Mouse (Mus musculus) bone marrow macrophage, adult 2 months (primary cell): ENCODE results near the gene Epha8. TPM values are rescaled to one million over a fixed set of nuclear protein-coding genes. Genes with fewer than 3 reads are reported as not detected.

Source experiments
- H3K27ac ChIP-seq: 2 replicates; pipeline ENCODE4 v1.5.1; 2012; ENCODE audit warnings: low read depth, low read length; ENCODE audit not compliant: insufficient read depth
- H3K4me1 ChIP-seq: 2 replicates; pipeline ENCODE4 v1.6.1; 2012; ENCODE audit warnings: low read length; ENCODE audit not compliant: control insufficient read depth, insufficient read depth
- H3K4me3 ChIP-seq: 2 replicates; pipeline ENCODE4 v1.5.1; 2012; ENCODE audit warnings: mild to moderate bottlenecking, low read length, moderate library complexity; ENCODE audit not compliant: insufficient read depth
- CTCF ChIP-seq: IDR thresholded peaks from 2 replicates; pipeline ENCODE4 v1.5.1; 2012; ENCODE audit warnings: low read depth, mild to moderate bottlenecking, low read length, moderate library complexity
- POLR2A ChIP-seq: IDR thresholded peaks from 2 replicates; pipeline ENCODE4 v1.6.1; 2012; ENCODE audit warnings: mild to moderate bottlenecking, low read depth, low read length, borderline replicate concordance
- polyA plus RNA-seq: library from polyadenylated mRNA; stranded (reverse); fragments of >200 nt; gene quantifications from 2 replicates; pipeline ENCODE4 v1.2.4, GENCODE M21; 2012; ENCODE audit not compliant: missing spikeins, insufficient read depth, insufficient read length

The Epha8 gene
- polyA plus RNA-seq, 1 experiment = not detected

- TF ChIP-seq CTCF = no peak
- TF ChIP-seq POLR2A = no peak
- Histone ChIP-seq H3K4me1 (no peaks in the 10 kb centered on the region), H3K27ac (no peak overlapping the region), H3K4me3 (no peak overlapping the region)
These were observed 43.8 kb downstream of the Epha8 start for GRCm38 (mm10) chr4:136912841-136913240.

- no peaks in the 10 kb centered on the region for H3K4me1 ChIP-seq
- TF ChIP-seq POLR2A = no peak
- no peak for TF ChIP-seq CTCF
- H3K4me3 ChIP-seq = no peak overlapping the region
- no peak overlapping the region for H3K27ac ChIP-seq
These were observed 44.8 kb downstream of the Epha8 start for GRCm38 (mm10) chr4:136911804-136912203.

- H3K4me1 ChIP-seq = no peaks in the 10 kb centered on the region
- no peak overlapping the region for H3K4me3 ChIP-seq
- no peak overlapping the region for H3K27ac ChIP-seq
- no peak for TF ChIP-seq POLR2A
- TF ChIP-seq CTCF = no peak
These were observed 45.4 kb downstream of the Epha8 start for GRCm38 (mm10) chr4:136911211-136911646.

GRCm38 (mm10) chr4:136907809-136908208 is 48.8 kb downstream of the Epha8 start:
- TF ChIP-seq CTCF = no peak
- Histone ChIP-seq H3K27ac (no peak overlapping the region), H3K4me1 (no peaks in the 10 kb centered on the region), H3K4me3 (no peak overlapping the region)

- H3K4me3 ChIP-seq = no peak overlapping the region
- H3K27ac ChIP-seq = no peak overlapping the region
- H3K4me1 ChIP-seq = no peaks in the 10 kb centered on the region
- TF ChIP-seq POLR2A (no peak), CTCF (peak; percentile 70; the same call in 1 of the 2 replicates)
These were observed 49.6 kb downstream of the Epha8 start for GRCm38 (mm10) chr4:136907033-136907432.

- Histone ChIP-seq H3K4me1 (no peaks in the 10 kb centered on the region), H3K4me3 (no peak overlapping the region), H3K27ac (no peak overlapping the region)
- TF ChIP-seq CTCF (no peak), POLR2A (no peak)
These were observed 51.7 kb downstream of the Epha8 start for GRCm38 (mm10) chr4:136904767-136905539.

GRCm38 (mm10) chr4:136899154-136899553 is 57.5 kb downstream of the Epha8 start:
- no peak for TF ChIP-seq POLR2A
- TF ChIP-seq CTCF = peak; percentile 63
- Histone ChIP-seq H3K4me3 (no peak overlapping the region), H3K27ac (peak overlapping the region; percentile 79), H3K4me1 (peaks cover 38% of the 10 kb centered on the region)

- H3K4me3 ChIP-seq = peak within 1 kb of the TSS; percentile 62
- no peak for TF ChIP-seq POLR2A
These were observed 58.0 kb downstream of the Epha8 start, which contains the start of gene C1qa for GRCm38 (mm10) chr4:136898637-136899036. Gene C1qa (minus strand): TSS chr4:136898803.

GRCm38 (mm10) chr4:136898084-136898598 is 58.5 kb downstream of the Epha8 start:
- H3K27ac ChIP-seq = peak overlapping the region; percentile 27
- H3K4me3 ChIP-seq = peak overlapping the region; percentile 62
- TF ChIP-seq CTCF (peak; percentile 7; the same call in 1 of the 2 replicates), POLR2A (no peak)
- peaks cover 48% of the 10 kb centered on the region for H3K4me1 ChIP-seq

More at GRCm38 (mm10) chr4:136898637-136899036, 58.0 kb downstream of the Epha8 start, which contains the start of gene C1qa:
- peak within 1 kb of the TSS; percentile 79 for H3K27ac ChIP-seq
- H3K4me1 ChIP-seq = peaks cover 43% of the 10 kb centered on the region

- H3K4me1 ChIP-seq = peaks cover 51% of the 10 kb centered on the region
- no peak overlapping the region for H3K4me3 ChIP-seq
- no peak overlapping the region for H3K27ac ChIP-seq
- TF ChIP-seq CTCF = no peak
These were observed 60.2 kb downstream of the Epha8 start for GRCm38 (mm10) chr4:136896461-136896860.

- TF ChIP-seq POLR2A (no peak), CTCF (no peak)
- Histone ChIP-seq H3K27ac (no peak overlapping the region), H3K4me3 (no peak overlapping the region), H3K4me1 (peaks cover 57% of the 10 kb centered on the region)
These were observed 60.8 kb downstream of the Epha8 start for GRCm38 (mm10) chr4:136895861-136896260.
